Mouse (Mus musculus) Muller cell, postnatal 12 days (primary cell): Measurements from ENCODE around the gene Smim14.

Experiments used
- DNase-seq: peaks from one replicate; pipeline ENCODE4 v3.0.0-alpha.2; 2015; ENCODE audit errors: inconsistent ontology term

The Smim14 gene

GRCm38 (mm10) chr5:65407989-65408388 lies 129.0 kb downstream of the Smim14 start:
- no peak for DNase-seq

GRCm38 (mm10) chr5:65401251-65401994 lies 135.6 kb downstream of the Smim14 start:
- DNase-seq, result peak; percentile 66
